13 mouse cellular contexts compared by ENCODE assay signal in genomic region chr5:24713199-24713598, GRCm38 (mm10). TPM values are rescaled to one million over a fixed set of nuclear protein-coding genes. Genes with fewer than 3 reads are reported as not detected.
DNase-seq lines count a peak whose midpoint lies in the region; ATAC-seq and TF ChIP-seq lines count a peak whose summit lies in the region.
"Had no signal": no experiment of that assay in that cellular context is flagged by ENCODE, and none has a peak within 500 bp of the region (broad histone marks: within the 10 kb centered on the region; RNA-seq: fewer than 3 reads in every experiment).

No protein-coding gene starts in this region.

- H3K4me3 ChIP-seq in heart, embryonic 10.5 days = no peak overlapping the region
- H3K4me3 ChIP-seq in midbrain, embryonic 16.5 days (ENCODE audit: low read depth, low read length) = no peak overlapping the region
- no peak overlapping the region for H3K4me3 ChIP-seq in midbrain, embryonic 10.5 days
- H3K4me3 ChIP-seq in midbrain, postnatal 0 days (ENCODE audit: low read depth, low read length) = no peak overlapping the region
- H3K4me3 ChIP-seq: limb, embryonic 15.5 days; stomach, embryonic 15.5 days had no signal

- peak; percentile 91 for DNase-seq in heart, adult 11 months
- DNase-seq in heart, embryonic 10.5 days (ENCODE audit: low spot score) = no peak
- DNase-seq in midbrain, embryonic 10.5 days (ENCODE audit: low spot score) = no peak
- DNase-seq in cerebellum, adult 9-10 months = peak; percentile 83
- peak; percentile 90 for DNase-seq in midbrain, postnatal 0 days (ENCODE audit: low spot score)
- DNase-seq in spleen, postnatal 10 days (ENCODE audit: low spot score in 2 of 2) = no peak
- DNase-seq: kidney, adult 8-10 months had no signal

- no peak overlapping the region for H3K9ac ChIP-seq in midbrain, embryonic 16.5 days (ENCODE audit: low read depth, low read length)
- no peak overlapping the region for H3K9ac ChIP-seq in midbrain, postnatal 0 days (replicated peaks; ENCODE audit: low read length, poor library complexity, severe bottlenecking)
- H3K9ac ChIP-seq: limb, embryonic 15.5 days; stomach, embryonic 15.5 days had no signal

- H3K4me2 ChIP-seq in midbrain, embryonic 16.5 days (ENCODE audit: low read length) = no peak overlapping the region
- H3K4me2 ChIP-seq in midbrain, postnatal 0 days (ENCODE audit: low read depth, low read length, poor library complexity, severe bottlenecking) = no peak overlapping the region
- H3K4me2 ChIP-seq: limb, embryonic 15.5 days; stomach, embryonic 15.5 days had no signal

- 0 out of 2 replicates have a peak, but pooled peaks have one; percentile 65 for ATAC-seq in midbrain, embryonic 16.5 days
- peak; percentile 57; the same call in 1 of the 2 replicates for ATAC-seq in midbrain, postnatal 0 days (ENCODE audit: low FRiP score)
- ATAC-seq in megakaryocyte progenitor cell, adult 5-6 weeks (replicated peaks; ENCODE audit: poor library complexity) = no peak
- ATAC-seq: CD4-positive, CD25-positive, alpha-beta regulatory T cell, adult 4 months had no signal

- TF ChIP-seq CTCF in midbrain, postnatal 0 days (IDR thresholded peaks at IDR 0.05) = no peak

- H3K27me3 ChIP-seq in heart, embryonic 10.5 days (ENCODE audit: insufficient read depth, poor library complexity, severe bottlenecking) = no peaks in the 10 kb centered on the region
- no peaks in the 10 kb centered on the region for H3K27me3 ChIP-seq in midbrain, embryonic 16.5 days (ENCODE audit: control insufficient read depth, insufficient read depth, low read depth, low read length)
- H3K27me3 ChIP-seq in midbrain, embryonic 10.5 days (ENCODE audit: low read depth, poor library complexity, severe bottlenecking) = no peaks in the 10 kb centered on the region
- H3K27me3 ChIP-seq in midbrain, postnatal 0 days (ENCODE audit: insufficient read depth, low read length) = no peaks in the 10 kb centered on the region
- H3K27me3 ChIP-seq: limb, embryonic 15.5 days; stomach, embryonic 15.5 days had no signal

- H3K27ac ChIP-seq in heart, embryonic 10.5 days = no peak overlapping the region
- H3K27ac ChIP-seq in midbrain, embryonic 16.5 days (ENCODE audit: low read length) = no peak overlapping the region
- no peak overlapping the region for H3K27ac ChIP-seq in midbrain, embryonic 10.5 days (replicated peaks)
- no peak overlapping the region for H3K27ac ChIP-seq in midbrain, postnatal 0 days (ENCODE audit: low read depth, low read length)
- H3K27ac ChIP-seq: limb, embryonic 15.5 days; stomach, embryonic 15.5 days had no signal

- peaks cover 4% of the 10 kb centered on the region; the same call in 1 of the 2 replicates for H3K9me3 ChIP-seq in heart, embryonic 10.5 days
- 0 out of 2 replicates have a peak, but pooled peaks cover 3% of the 10 kb centered on the region for H3K9me3 ChIP-seq in midbrain, embryonic 16.5 days (replicated peaks; ENCODE audit: control insufficient read depth, low read length, poor library complexity, severe bottlenecking)
- H3K9me3 ChIP-seq in midbrain, embryonic 10.5 days (replicated peaks) = 0 out of 2 replicates have a peak, but pooled peaks cover 10% of the 10 kb centered on the region
- peaks cover 3% of the 10 kb centered on the region; the same call in 1 of the 2 replicates for H3K9me3 ChIP-seq in midbrain, postnatal 0 days (ENCODE audit: low read length)
- H3K9me3 ChIP-seq: limb, embryonic 15.5 days; stomach, embryonic 15.5 days had no signal

- peaks cover 78% of the 10 kb centered on the region for H3K36me3 ChIP-seq in heart, embryonic 10.5 days
- peaks cover 10% of the 10 kb centered on the region for H3K36me3 ChIP-seq in midbrain, embryonic 16.5 days (ENCODE audit: control insufficient read depth, insufficient read depth, low read length)
- H3K36me3 ChIP-seq in midbrain, embryonic 10.5 days = peaks cover 48% of the 10 kb centered on the region
- peaks cover 24% of the 10 kb centered on the region for H3K36me3 ChIP-seq in midbrain, postnatal 0 days (ENCODE audit: insufficient read depth, low read length)

- 73% methylated on average over 2 of the region's 2 CpGs for WGBS in heart, embryonic 10.5 days
- 84% methylated on average over 2 of the region's 2 CpGs for WGBS in midbrain, embryonic 16.5 days
- 93% methylated on average over 2 of the region's 2 CpGs for WGBS in midbrain, embryonic 10.5 days
- WGBS in midbrain, postnatal 0 days = 70% methylated on average over 2 of the region's 2 CpGs

- H3K4me1 ChIP-seq in heart, embryonic 10.5 days = peaks cover 13% of the 10 kb centered on the region; the same call in 1 of the 2 replicates
- no peaks in the 10 kb centered on the region for H3K4me1 ChIP-seq in midbrain, embryonic 16.5 days (ENCODE audit: control insufficient read depth, insufficient read depth, low read length)
- H3K4me1 ChIP-seq in midbrain, embryonic 10.5 days = no peaks in the 10 kb centered on the region
- no peaks in the 10 kb centered on the region for H3K4me1 ChIP-seq in midbrain, postnatal 0 days (ENCODE audit: insufficient read depth, low read length)
- H3K4me1 ChIP-seq: limb, embryonic 15.5 days; stomach, embryonic 15.5 days had no signal

RNA-seq across cellular contexts. Expression of gene Wdr86, which starts 17.3 kb away (rescaled TPM):
- 14.0 and 29.3 TPM in 2 replicates for polyA plus RNA-seq in heart, embryonic 10.5 days (2016; fragmentation: Nextera tagmentation; extraction: Ambion mirVana)
- polyA plus RNA-seq in midbrain, embryonic 16.5 days (2015; fragmentation: Nextera tagmentation; extraction: Ambion mirVana) = 4.4 and 5.7 TPM in 2 replicates
- polyA plus RNA-seq in midbrain, embryonic 10.5 days (2016; fragmentation: Nextera tagmentation; extraction: Ambion mirVana) = 13.9 and 15.2 TPM in 2 replicates
- 13.4 and 16.5 TPM in 2 replicates for total RNA-seq in midbrain, postnatal 0 days (2014; rRNA removed)
- 6.7 and 7.0 TPM in 2 replicates for polyA plus RNA-seq in midbrain, postnatal 0 days (2015; fragmentation: Nextera tagmentation; extraction: Ambion mirVana)
- total RNA-seq in megakaryocyte progenitor cell, adult 5-6 weeks (2015) = 0.07 and 0.64 TPM in 2 replicates
- total RNA-seq in megakaryocyte progenitor cell, adult 5-6 weeks (2017) = 0.95 TPM in 1 of 2 replicates, not detected in the other

RNA-seq across cellular contexts. Expression of gene Nub1, which starts 27.9 kb away (rescaled TPM):
- polyA plus RNA-seq in heart, embryonic 10.5 days (2016; fragmentation: Nextera tagmentation; extraction: Ambion mirVana) = 27.1 and 27.4 TPM in 2 replicates
- polyA plus RNA-seq in midbrain, embryonic 16.5 days (2015; fragmentation: Nextera tagmentation; extraction: Ambion mirVana) = 48.6 and 49.8 TPM in 2 replicates
- 27.2 and 29.3 TPM in 2 replicates for polyA plus RNA-seq in midbrain, embryonic 10.5 days (2016; fragmentation: Nextera tagmentation; extraction: Ambion mirVana)
- total RNA-seq in midbrain, postnatal 0 days (2014; rRNA removed) = 44.9 and 45.3 TPM in 2 replicates
- 45.1 and 45.9 TPM in 2 replicates for polyA plus RNA-seq in midbrain, postnatal 0 days (2015; fragmentation: Nextera tagmentation; extraction: Ambion mirVana)
- total RNA-seq in megakaryocyte progenitor cell, adult 5-6 weeks (2015) = 21.6 and 26.5 TPM in 2 replicates
- 33.2 and 40.2 TPM in 2 replicates for total RNA-seq in megakaryocyte progenitor cell, adult 5-6 weeks (2017)

RNA-seq across cellular contexts. Expression of gene Crygn, which starts 44.6 kb away (rescaled TPM):
- 2.7 and 4.1 TPM in 2 replicates for polyA plus RNA-seq in heart, embryonic 10.5 days (2016; fragmentation: Nextera tagmentation; extraction: Ambion mirVana)
- polyA plus RNA-seq in midbrain, embryonic 16.5 days (2015; fragmentation: Nextera tagmentation; extraction: Ambion mirVana) = 1.4 and 2.1 TPM in 2 replicates
- polyA plus RNA-seq in midbrain, embryonic 10.5 days (2016; fragmentation: Nextera tagmentation; extraction: Ambion mirVana) = 1.1 TPM in 1 of 2 replicates, not detected in the other
- total RNA-seq in midbrain, postnatal 0 days (2014; rRNA removed) = not detected in 2 replicates
- 2.1 and 5.0 TPM in 2 replicates for polyA plus RNA-seq in midbrain, postnatal 0 days (2015; fragmentation: Nextera tagmentation; extraction: Ambion mirVana)
- not detected in 2 replicates for total RNA-seq in megakaryocyte progenitor cell, adult 5-6 weeks (2015)
- total RNA-seq in megakaryocyte progenitor cell, adult 5-6 weeks (2017) = not detected in 2 replicates
- polyA plus RNA-seq: embryonic facial prominence, embryonic 11.5 days had no signal

Comparison
In these comparisons a context has a peak if more than half of its experiments do, and no peak if none do; other contexts are left out.
1. DNase-seq: peak in heart, adult 11 months (single experiment), cerebellum, adult 9-10 months (single experiment) and midbrain, postnatal 0 days (single experiment); none in heart, embryonic 10.5 days (single experiment), midbrain, embryonic 10.5 days (single experiment) and spleen, postnatal 10 days (0 of 2).